Mouse (Mus musculus): ENCODE results near the gene Ttc36. TPM values are rescaled to one million over a fixed set of nuclear protein-coding genes. Genes with fewer than 3 reads are reported as not detected.
"Not testable (repeated sequence)": the region's sequence is repeated elsewhere in the genome, so short reads cannot be mapped to it uniquely, and the experiment has no call there.

The Ttc36 gene
- total RNA-seq, 2 experiments from 2014 or later: 0.54 to 1.1 TPM

GRCm38 (mm10) chr9:44807778-44808177, 4.9 kb upstream of the Ttc36 start:
- Histone ChIP-seq H3K4me3 (no peak overlapping the region), H3K27ac (no peak overlapping the region)
- intact Hi-C loops (cut with DNase I): no loop called here
- DNase-seq (ENCODE audit: extremely low spot score in 1 of 2, low spot score in 2 of 2): no peak
- no peak for TF ChIP-seq CTCF (IDR thresholded peaks at IDR 0.05)

- DNase-seq (ENCODE audit: extremely low spot score in 1 of 2, low spot score in 2 of 2): no peak
- Histone ChIP-seq H3K27ac (no peak overlapping the region), H3K4me3 (no peak overlapping the region)
- no peak for TF ChIP-seq CTCF (IDR thresholded peaks at IDR 0.05)
- intact Hi-C loops (cut with DNase I): no loop called here
Measured at GRCm38 (mm10) chr9:44807141-44807540, 4.3 kb upstream of the Ttc36 start.

GRCm38 (mm10) chr9:44805536-44805935, 2.7 kb upstream of the Ttc36 start:
- H3K27ac ChIP-seq: no peak overlapping the region
- H3K4me3 ChIP-seq: no peak overlapping the region
- TF ChIP-seq CTCF (IDR thresholded peaks at IDR 0.05): no peak
- no peak for DNase-seq (ENCODE audit: extremely low spot score in 1 of 2, low spot score in 2 of 2)
- intact Hi-C loops (cut with DNase I): no loop called here

- no peak overlapping the region for H3K4me3 ChIP-seq
- intact Hi-C loops (cut with DNase I): no loop called here
- no peak overlapping the region for H3K27ac ChIP-seq
- TF ChIP-seq CTCF (IDR thresholded peaks at IDR 0.05): no peak
- no peak for DNase-seq (ENCODE audit: extremely low spot score in 1 of 2, low spot score in 2 of 2)
Measured at GRCm38 (mm10) chr9:44804678-44805077, 1.8 kb upstream of the Ttc36 start.

- DNase-seq (ENCODE audit: extremely low spot score in 1 of 2, low spot score in 2 of 2): no peak
- no peak for TF ChIP-seq CTCF (IDR thresholded peaks at IDR 0.05)
- intact Hi-C loops (cut with DNase I): no loop called here
- Histone ChIP-seq H3K4me3 (no peak overlapping the region), H3K27ac (no peak overlapping the region)
Measured at GRCm38 (mm10) chr9:44801669-44802068, 1.2 kb downstream of the Ttc36 start.

GRCm38 (mm10) chr9:44799958-44800324, 2.9 kb downstream of the Ttc36 start:
- no peak for DNase-seq (ENCODE audit: extremely low spot score in 1 of 2, low spot score in 2 of 2)
- intact Hi-C loops (cut with DNase I): no loop called here
- H3K4me3 ChIP-seq: peak overlapping the region; percentile 76
- no peak for TF ChIP-seq CTCF (IDR thresholded peaks at IDR 0.05)
- H3K27ac ChIP-seq: no peak overlapping the region

- Histone ChIP-seq H3K4me3 (peak within 1 kb of the TSS; percentile 76), H3K27ac (peak within 1 kb of the TSS; percentile 87)
- no peak for TF ChIP-seq CTCF (IDR thresholded peaks at IDR 0.05)
- DNase-seq (ENCODE audit: extremely low spot score in 1 of 2, low spot score in 2 of 2): peak; percentile 88 to 90
- intact Hi-C loops (cut with DNase I): no loop called here
Measured at GRCm38 (mm10) chr9:44799102-44799957, 3.5 kb downstream of the Ttc36 start, which contains the start of gene Tmem25. Gene Tmem25 (minus strand): TSS chr9:44799307.

GRCm38 (mm10) chr9:44798298-44798697, 4.6 kb downstream of the Ttc36 start:
- DNase-seq (ENCODE audit: extremely low spot score in 1 of 2, low spot score in 2 of 2): no peak
- no peak for TF ChIP-seq CTCF (IDR thresholded peaks at IDR 0.05)
- intact Hi-C loops (cut with DNase I): no loop called here
- Histone ChIP-seq H3K4me3 (peak overlapping the region; percentile 76), H3K27ac (no peak overlapping the region)

GRCm38 (mm10) chr9:44792842-44793241, 10.0 kb downstream of the Ttc36 start:
- H3K27ac ChIP-seq: no peak overlapping the region
- no peak for DNase-seq (ENCODE audit: extremely low spot score in 1 of 2, low spot score in 2 of 2)
- intact Hi-C loops (cut with DNase I): no loop called here
- H3K4me3 ChIP-seq: no peak overlapping the region
- TF ChIP-seq CTCF (IDR thresholded peaks at IDR 0.05): no peak

GRCm38 (mm10) chr9:44772750-44773651, 29.9 kb downstream of the Ttc36 start:
- peak overlapping the region; percentile 72 for H3K27ac ChIP-seq
- peak; percentile 90 for DNase-seq (ENCODE audit: extremely low spot score in 1 of 2, low spot score in 2 of 2)
- TF ChIP-seq CTCF (IDR thresholded peaks at IDR 0.05): peak; percentile 96
- intact Hi-C loops (cut with DNase I): loop anchor here (2.0 kb wide), 2 partner anchors 148 to 192 kb away; partner anchors contain the start of genes Atp5l and Ube4a
- peak overlapping the region; percentile 98 for H3K4me3 ChIP-seq

GRCm38 (mm10) chr9:44772392-44772749, 30.5 kb downstream of the Ttc36 start:
- H3K27ac ChIP-seq: peak overlapping the region; percentile 45; the same call in 1 of the 2 replicates
- H3K4me3 ChIP-seq: no peak overlapping the region; the same call in 1 of the 2 replicates
- DNase-seq (ENCODE audit: extremely low spot score in 1 of 2, low spot score in 2 of 2): no peak
- TF ChIP-seq CTCF (IDR thresholded peaks at IDR 0.05): no peak
- intact Hi-C loops (cut with DNase I): loop anchor here (2.0 kb wide), 2 partner anchors 148 to 192 kb away; partner anchors contain the start of genes Atp5l and Ube4a

GRCm38 (mm10) chr9:44771376-44771775, 31.5 kb downstream of the Ttc36 start:
- Histone ChIP-seq H3K4me3 (no peak overlapping the region), H3K27ac (no peak overlapping the region)
- TF ChIP-seq CTCF (IDR thresholded peaks at IDR 0.05): no peak; the same call in 1 of the 2 replicates
- intact Hi-C loops (cut with DNase I): no loop called here
- DNase-seq (ENCODE audit: extremely low spot score in 1 of 2, low spot score in 2 of 2): no peak

- intact Hi-C loops (cut with DNase I); DNase-seq (ENCODE audit: extremely low spot score in 1 of 2, low spot score in 2 of 2); H3K27ac ChIP-seq: not testable (repeated sequence)
- peak overlapping the region; percentile 71 for H3K4me3 ChIP-seq
Measured at GRCm38 (mm10) chr9:44768029-44768394, 34.9 kb downstream of the Ttc36 start.
